Mouse (Mus musculus) liver, postnatal 0 days (tissue): ENCODE results near the gene En2. TPM values are rescaled to one million over a fixed set of nuclear protein-coding genes. Genes with fewer than 3 reads are reported as not detected.

Experiments
- ATAC-seq: fragments of 200-750 bp; cut with Nextera tagmentation; 2 replicates; pipeline ENCODE4 v1.8.0; 2017; ENCODE audit warnings: mild to moderate bottlenecking, moderate library complexity
- DNase-seq: peaks from one replicate; pipeline ENCODE4 v3.0.0-alpha.2; 2016
- H3K27ac ChIP-seq: fragments of 300-500 bp; sonication (generic); 2 replicates; pipeline ENCODE4 v1.5.1; 2014; ENCODE audit warnings: antibody characterized with exemption, moderate library complexity, mild to moderate bottlenecking, low read depth
- H3K27me3 ChIP-seq: fragments of 300-500 bp; sonication (generic); 2 replicates; pipeline ENCODE4 v1.6.1; 2014; ENCODE audit warnings: low read length, control low read depth, mixed read lengths; ENCODE audit not compliant: insufficient read depth
- H3K36me3 ChIP-seq: fragments of 300-500 bp; sonication (generic); replicated peaks from 2 replicates; pipeline ENCODE4 v1.6.1; 2014; ENCODE audit warnings: mild to moderate bottlenecking, control low read depth, low read length, moderate library complexity, mixed read lengths; ENCODE audit not compliant: insufficient read depth
- H3K4me1 ChIP-seq: fragments of 300-500 bp; sonication (generic); 2 replicates; pipeline ENCODE4 v1.6.1; 2014; ENCODE audit warnings: antibody characterized with exemption, mild to moderate bottlenecking, control low read depth; ENCODE audit not compliant: insufficient read depth
- H3K4me2 ChIP-seq: fragments of 300-500 bp; sonication (generic); 2 replicates; pipeline ENCODE4 v1.6.1; 2014; ENCODE audit warnings: low read depth, mild to moderate bottlenecking, low read length, moderate library complexity, mixed read lengths
- H3K4me3 ChIP-seq: fragments of 300-500 bp; sonication (generic); 2 replicates; pipeline ENCODE4 v1.5.1; 2014; ENCODE audit warnings: low read depth, low read length
- H3K9ac ChIP-seq: fragments of 300-500 bp; sonication (generic); replicated peaks from 2 replicates; pipeline ENCODE4 v1.6.1; 2014; ENCODE audit warnings: mild to moderate bottlenecking, moderate library complexity
- H3K9me3 ChIP-seq: fragments of 300-500 bp; sonication (generic); 2 replicates; pipeline ENCODE4 v1.6.1; 2016; ENCODE audit warnings: mild to moderate bottlenecking, control low read depth, low read length, mixed read lengths
- CTCF ChIP-seq: sonication (generic); IDR thresholded peaks from 2 replicates; pipeline ENCODE4 v1.5.1; 2016; ENCODE audit warnings: antibody characterized with exemption, low read depth
- EP300 ChIP-seq: IDR thresholded peaks from 2 replicates; pipeline ENCODE4 v1.6.1; 2016; ENCODE audit warnings: antibody characterized with exemption, low read depth, mild to moderate bottlenecking
- WGBS: fragments of 180-500 bp; shearing (Covaris S2); extraction: QIAGEN DNeasy Blood & Tissue Kit; methylation state at CpG from one replicate; pipeline ENCODE4 v1.1.7; 2014; ENCODE audit not compliant: insufficient replicate concordance; 5-methylcytosine and 5-hydroxymethylcytosine counted together
- polyA plus RNA-seq: library from polyadenylated mRNA; unstranded; fragments of >200 nt; fragmentation: Nextera tagmentation; extraction: Ambion mirVana; gene quantifications from 2 replicates; pipeline ENCODE4 v1.2.1, GENCODE M21; 2015

The En2 gene
- polyA plus RNA-seq, 1 experiment from 2014 or later, result not detected

DNA sequence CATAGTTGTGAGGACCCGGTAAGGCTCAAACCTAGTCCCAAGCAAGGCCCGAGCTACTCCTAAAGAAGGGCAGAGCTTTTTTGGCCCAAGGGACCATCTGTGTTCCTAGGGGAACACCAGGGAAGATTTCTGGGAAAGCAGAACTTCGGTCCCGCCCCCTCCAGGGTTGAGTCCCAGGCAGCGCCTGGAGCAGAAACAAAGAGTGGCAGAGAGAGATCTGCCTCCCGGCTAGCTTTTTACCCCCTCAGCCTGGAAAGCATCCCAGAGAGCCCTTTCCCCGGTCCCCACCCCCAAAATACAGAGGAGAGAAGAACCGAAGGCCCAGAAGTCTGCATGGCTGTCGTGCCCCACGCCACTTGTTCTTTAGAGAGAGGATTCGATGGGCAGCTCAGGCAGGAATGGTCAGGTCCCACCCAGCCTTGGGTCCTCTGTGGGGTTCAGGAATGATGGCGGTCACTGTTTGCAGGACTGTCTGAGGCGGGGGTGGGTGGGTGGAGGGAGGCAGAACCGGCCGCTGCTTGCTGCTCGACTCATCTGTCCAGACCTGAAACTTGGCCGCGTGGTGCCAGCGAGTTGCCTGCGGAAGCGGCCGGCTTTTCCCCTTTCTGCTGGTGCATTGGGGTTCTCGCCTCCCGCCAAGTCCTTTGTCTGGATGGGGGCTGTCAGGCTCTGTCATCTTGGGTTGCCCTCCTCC, 9.5 kb downstream of the En2 start:
- H3K27ac ChIP-seq, result no peak overlapping the region
- ATAC-seq (no peak), DNase-seq (no peak)
- H3K4me1 ChIP-seq, result no peaks in the 10 kb centered on the region
- H3K36me3 ChIP-seq, result no peaks in the 10 kb centered on the region
- no peak overlapping the region for H3K9ac ChIP-seq
- H3K9me3 ChIP-seq, result no peaks in the 10 kb centered on the region
- H3K27me3 ChIP-seq, result peaks cover 78% of the 10 kb centered on the region
- H3K4me2 ChIP-seq, result no peak overlapping the region
- no peak overlapping the region for H3K4me3 ChIP-seq
- no peak for TF ChIP-seq EP300
- TF ChIP-seq CTCF, result no peak
- WGBS, result 4% methylated on average over 24 of the region's 24 CpGs

DNA sequence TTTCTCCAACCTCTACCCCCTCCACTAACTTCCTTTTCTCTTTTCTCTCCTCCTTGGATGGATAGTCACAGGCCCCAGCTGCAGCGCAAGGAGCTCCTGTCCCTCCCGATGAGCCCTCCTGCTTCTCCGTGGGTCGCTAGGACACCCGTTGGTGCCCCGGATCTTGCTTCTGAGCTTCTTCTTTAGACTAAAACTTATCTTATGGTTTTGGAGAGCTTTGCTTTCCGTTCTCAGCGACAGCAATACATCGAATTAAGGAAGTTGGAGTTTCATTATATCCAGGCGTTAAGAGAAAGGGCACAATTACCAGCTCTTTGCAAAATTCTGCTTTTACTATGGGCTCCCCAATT, 10.1 kb downstream of the En2 start:
- TF ChIP-seq EP300 (no peak), CTCF (no peak)
- no peak overlapping the region for H3K27ac ChIP-seq
- no peak overlapping the region for H3K4me2 ChIP-seq
- H3K36me3 ChIP-seq, result no peaks in the 10 kb centered on the region
- no peak for ATAC-seq
- no peak overlapping the region for H3K9ac ChIP-seq
- H3K27me3 ChIP-seq, result peaks cover 75% of the 10 kb centered on the region
- no peaks in the 10 kb centered on the region for H3K9me3 ChIP-seq
- no peak overlapping the region for H3K4me3 ChIP-seq
- H3K4me1 ChIP-seq, result no peaks in the 10 kb centered on the region
- DNase-seq, result no peak
- 3% methylated on average over 10 of the region's 10 CpGs for WGBS

DNA sequence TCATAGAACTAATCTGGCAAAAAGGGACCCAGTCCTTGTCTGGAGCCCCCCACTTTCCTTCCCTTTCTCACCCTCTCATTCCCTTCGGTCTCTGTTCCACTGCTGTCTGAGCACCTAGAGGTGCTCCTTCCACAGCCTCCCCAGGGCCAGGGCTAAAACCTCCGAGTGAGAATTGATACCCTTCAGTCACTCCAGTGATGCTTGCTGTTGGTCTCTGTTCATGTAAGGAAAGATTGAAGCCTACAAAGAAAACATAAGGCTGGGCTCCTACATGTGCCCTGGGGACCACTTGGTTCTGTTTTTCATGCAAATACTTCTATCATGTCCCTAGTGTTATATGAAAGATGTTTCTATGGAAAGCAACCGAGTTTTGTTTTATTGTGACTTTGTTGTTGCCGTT, 10.5 kb downstream of the En2 start:
- ATAC-seq (no peak), DNase-seq (no peak)
- 9% methylated on average over 4 of the region's 4 CpGs for WGBS
- Histone ChIP-seq H3K4me1 (no peaks in the 10 kb centered on the region), H3K4me2 (no peak overlapping the region), H3K4me3 (no peak overlapping the region), H3K9me3 (no peaks in the 10 kb centered on the region), H3K27ac (no peak overlapping the region), H3K36me3 (no peaks in the 10 kb centered on the region), H3K27me3 (peaks cover 71% of the 10 kb centered on the region), H3K9ac (no peak overlapping the region)
- TF ChIP-seq EP300 (no peak), CTCF (no peak)

DNA sequence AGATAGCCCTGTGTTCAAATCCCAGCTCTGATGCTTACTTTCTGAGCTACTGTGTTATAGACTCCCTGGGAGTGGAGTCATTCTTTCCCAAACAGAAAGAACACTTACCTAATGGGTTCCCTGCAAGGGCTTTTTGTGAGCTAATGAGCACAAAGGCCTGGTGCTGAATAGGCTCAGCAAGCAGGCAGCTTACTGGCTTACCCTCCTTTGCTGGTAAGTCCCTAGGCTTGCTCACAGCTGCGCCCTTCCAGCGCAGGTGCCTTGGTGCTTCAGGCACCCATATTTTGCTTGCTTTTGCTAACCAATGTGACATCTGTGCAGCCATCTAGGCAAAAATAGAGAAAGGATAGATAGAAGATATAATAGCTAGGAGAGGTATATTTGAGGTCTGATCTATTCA, 11.1 kb downstream of the En2 start:
- no peaks in the 10 kb centered on the region for H3K36me3 ChIP-seq
- H3K9ac ChIP-seq, result no peak overlapping the region
- no peak overlapping the region for H3K4me2 ChIP-seq
- no peak overlapping the region for H3K27ac ChIP-seq
- no peak overlapping the region for H3K4me3 ChIP-seq
- ATAC-seq (no peak), DNase-seq (no peak)
- 4% methylated on average over 2 of the region's 2 CpGs for WGBS
- H3K9me3 ChIP-seq, result no peaks in the 10 kb centered on the region
- no peaks in the 10 kb centered on the region for H3K4me1 ChIP-seq
- peaks cover 67% of the 10 kb centered on the region for H3K27me3 ChIP-seq
- no peak for TF ChIP-seq EP300
- no peak for TF ChIP-seq CTCF

DNA sequence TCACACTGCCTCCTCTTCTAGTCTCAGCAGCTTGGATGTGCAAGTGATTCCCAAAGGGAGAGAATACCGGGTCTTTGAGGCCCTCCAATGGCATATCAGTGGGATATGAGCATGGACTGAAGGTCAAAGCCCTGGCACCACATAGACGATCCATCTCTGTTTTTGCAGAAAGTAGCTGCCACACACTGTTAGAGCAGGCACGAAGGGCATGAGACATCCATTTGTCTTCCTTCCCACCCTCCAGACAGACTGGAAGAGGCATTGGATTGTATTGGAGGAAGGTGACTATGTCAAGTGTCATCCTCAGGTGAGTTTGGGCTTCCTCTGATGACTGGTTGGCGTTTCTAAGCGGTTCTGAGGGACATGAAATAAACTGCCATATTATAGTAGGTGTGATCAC, 12.8 kb downstream of the En2 start:
- no peak for TF ChIP-seq CTCF
- TF ChIP-seq EP300, result no peak
- H3K4me1 ChIP-seq, result no peaks in the 10 kb centered on the region
- no peaks in the 10 kb centered on the region for H3K36me3 ChIP-seq
- ATAC-seq (no peak), DNase-seq (no peak)
- no peak overlapping the region for H3K4me3 ChIP-seq
- no peak overlapping the region for H3K9ac ChIP-seq
- no peak overlapping the region for H3K27ac ChIP-seq
- no peaks in the 10 kb centered on the region for H3K9me3 ChIP-seq
- no peak overlapping the region for H3K4me2 ChIP-seq
- WGBS, result 20% methylated on average over 5 of the region's 5 CpGs
- H3K27me3 ChIP-seq, result peaks cover 53% of the 10 kb centered on the region

DNA sequence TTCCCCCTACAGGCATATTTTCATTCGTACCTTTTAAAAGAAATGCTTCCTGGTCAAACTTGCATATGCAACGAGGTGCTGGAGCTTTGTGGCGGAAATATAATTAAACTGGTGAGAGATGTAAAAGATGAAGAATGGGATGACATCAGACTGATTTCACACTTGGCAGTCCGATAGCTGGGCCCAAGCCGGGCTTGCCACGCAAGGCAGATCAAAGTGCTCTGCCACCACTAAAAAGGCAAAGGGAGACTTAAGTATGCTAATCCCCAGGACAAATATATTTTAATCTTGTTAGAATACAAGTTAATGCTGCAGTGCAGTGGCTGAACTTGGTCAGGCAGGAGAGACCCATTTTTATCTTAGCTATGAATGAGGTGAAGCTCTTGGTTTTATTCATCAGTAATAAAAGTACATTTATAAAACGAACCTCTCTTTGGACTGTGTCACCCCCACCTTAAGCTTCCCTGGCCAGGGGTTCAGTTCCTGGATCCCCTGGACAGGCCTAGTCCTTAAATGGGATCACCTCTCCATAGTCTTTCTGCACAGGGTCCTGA, 13.8 kb downstream of the En2 start:
- peaks cover 44% of the 10 kb centered on the region for H3K27me3 ChIP-seq
- H3K9me3 ChIP-seq, result no peaks in the 10 kb centered on the region
- H3K9ac ChIP-seq, result no peak overlapping the region
- H3K4me3 ChIP-seq, result no peak overlapping the region
- no peak for TF ChIP-seq EP300
- TF ChIP-seq CTCF, result no peak
- H3K36me3 ChIP-seq, result no peaks in the 10 kb centered on the region
- ATAC-seq (no peak), DNase-seq (no peak)
- WGBS, result 41% methylated on average over 7 of the region's 7 CpGs
- H3K4me1 ChIP-seq, result no peaks in the 10 kb centered on the region
- H3K27ac ChIP-seq, result no peak overlapping the region
- H3K4me2 ChIP-seq, result no peak overlapping the region
